Mouse (Mus musculus) bone marrow macrophage, adult 2 months (primary cell): ENCODE data around the gene Sos2.

Experiments
- CTCF ChIP-seq: IDR thresholded peaks from 2 replicates; pipeline ENCODE4 v1.5.1; 2012; ENCODE audit warnings: low read depth, mild to moderate bottlenecking, low read length, moderate library complexity
- POLR2A ChIP-seq: IDR thresholded peaks from 2 replicates; pipeline ENCODE4 v1.6.1; 2012; ENCODE audit warnings: mild to moderate bottlenecking, low read depth, low read length, borderline replicate concordance

GRCm38 (mm10) chr12:69642877-69643276 is 38.8 kb downstream of the Sos2 start:
- no peak for TF ChIP-seq CTCF
- TF ChIP-seq POLR2A = no peak
